Mouse (Mus musculus) embryonic facial prominence, embryonic 15.5 days (tissue): ENCODE measurements around the gene Dph5. TPM values are rescaled to one million over a fixed set of nuclear protein-coding genes. Genes with fewer than 3 reads are reported as not detected.

Experiments
- ATAC-seq: fragments of 200-750 bp; cut with Nextera tagmentation; 2 replicates; pipeline ENCODE4 v1.8.0; 2017; ENCODE audit warnings: low read depth, moderate TSS enrichment; ENCODE audit not compliant: insufficient number of reproducible peaks, low FRiP score, low TSS enrichment
- H3K27ac ChIP-seq: fragments of 300-500 bp; sonication (generic); replicated peaks from 2 replicates; pipeline ENCODE4 v1.5.1; 2015; ENCODE audit warnings: mild to moderate bottlenecking, inconsistent platforms
- H3K27me3 ChIP-seq: fragments of 300-500 bp; sonication (generic); 2 replicates; pipeline ENCODE4 v1.6.1; 2015; ENCODE audit warnings: inconsistent platforms
- H3K36me3 ChIP-seq: fragments of 300-500 bp; sonication (generic); 2 replicates; pipeline ENCODE4 v1.6.1; 2015; ENCODE audit warnings: mild to moderate bottlenecking, inconsistent platforms
- H3K4me1 ChIP-seq: fragments of 300-500 bp; sonication (generic); 2 replicates; pipeline ENCODE4 v1.6.1; 2015; ENCODE audit warnings: inconsistent platforms
- H3K4me2 ChIP-seq: fragments of 300-500 bp; sonication (generic); replicated peaks from 2 replicates; pipeline ENCODE4 v1.6.1; 2015; ENCODE audit warnings: mild to moderate bottlenecking, inconsistent platforms
- H3K4me3 ChIP-seq: fragments of 300-500 bp; sonication (generic); replicated peaks from 2 replicates; pipeline ENCODE4 v1.5.1; 2015; ENCODE audit warnings: mild to moderate bottlenecking, inconsistent platforms
- H3K9ac ChIP-seq: fragments of 300-500 bp; sonication (generic); 2 replicates; pipeline ENCODE4 v1.6.1; 2015; ENCODE audit warnings: inconsistent platforms
- H3K9me3 ChIP-seq: fragments of 300-500 bp; sonication (generic); replicated peaks from 2 replicates; pipeline ENCODE4 v1.6.1; 2016; ENCODE audit warnings: inconsistent platforms
- WGBS: fragments of 180-500 bp; shearing (Covaris S2); methylation state at CpG from one replicate; pipeline ENCODE4 v1.1.7; 2015; 5-methylcytosine and 5-hydroxymethylcytosine counted together
- polyA plus RNA-seq: library from polyadenylated mRNA; unstranded; fragments of >200 nt; fragmentation: Nextera tagmentation; extraction: Ambion mirVana; gene quantifications from 2 replicates; pipeline ENCODE4 v1.2.1, GENCODE M21; 2015

Gene Dph5
- polyA plus RNA-seq: 24.0 and 26.8 TPM in 2 replicates

GRCm38 (mm10) chr3:115887427-115888309 is at the start of gene Dph5:
Gene Dph5, plus strand, starts transcription at chr3:115887837.
- Histone ChIP-seq H3K36me3 (no peaks in the 10 kb centered on the region), H3K27ac (peak within 1 kb of the TSS; percentile 82), H3K9ac (peak within 1 kb of the TSS; percentile 58), H3K9me3 (no peaks in the 10 kb centered on the region), H3K4me2 (peak within 1 kb of the TSS; percentile 75), H3K27me3 (no peaks in the 10 kb centered on the region), H3K4me3 (peak within 1 kb of the TSS; percentile 84), H3K4me1 (no peaks in the 10 kb centered on the region)
- ATAC-seq: peak; percentile 93
- under 1% methylated on average over 40 of the region's 40 CpGs for WGBS

- 67% methylated on average over 3 of the region's 3 CpGs for WGBS
- H3K9ac ChIP-seq: no peak overlapping the region
- no peak overlapping the region for H3K27ac ChIP-seq
- H3K4me3 ChIP-seq: no peak overlapping the region
- no peaks in the 10 kb centered on the region for H3K27me3 ChIP-seq
- no peak overlapping the region for H3K4me2 ChIP-seq
- no peak for ATAC-seq
- no peaks in the 10 kb centered on the region for H3K36me3 ChIP-seq
- H3K9me3 ChIP-seq: no peaks in the 10 kb centered on the region
- no peaks in the 10 kb centered on the region for H3K4me1 ChIP-seq
Observed at GRCm38 (mm10) chr3:115844566-115844965, 43.1 kb upstream of the Dph5 start.

GRCm38 (mm10) chr3:115845032-115845618 is 42.5 kb upstream of the Dph5 start:
- 75% methylated on average over 5 of the region's 5 CpGs for WGBS
- H3K4me2 ChIP-seq: no peak overlapping the region
- ATAC-seq: no peak
- H3K4me1 ChIP-seq: no peaks in the 10 kb centered on the region
- H3K9ac ChIP-seq: no peak overlapping the region
- H3K9me3 ChIP-seq: no peaks in the 10 kb centered on the region
- H3K36me3 ChIP-seq: no peaks in the 10 kb centered on the region
- no peak overlapping the region for H3K27ac ChIP-seq
- H3K27me3 ChIP-seq: no peaks in the 10 kb centered on the region
- no peak overlapping the region for H3K4me3 ChIP-seq

GRCm38 (mm10) chr3:115845724-115846123 is 41.9 kb upstream of the Dph5 start:
- Histone ChIP-seq H3K27me3 (no peaks in the 10 kb centered on the region), H3K4me2 (no peak overlapping the region), H3K27ac (no peak overlapping the region), H3K9ac (no peak overlapping the region), H3K36me3 (no peaks in the 10 kb centered on the region), H3K4me3 (no peak overlapping the region), H3K4me1 (no peaks in the 10 kb centered on the region), H3K9me3 (no peaks in the 10 kb centered on the region)
- 78% methylated on average over 1 of the region's 1 CpGs for WGBS
- no peak for ATAC-seq

- no peak overlapping the region for H3K27ac ChIP-seq
- H3K36me3 ChIP-seq: no peaks in the 10 kb centered on the region
- no peak overlapping the region for H3K4me2 ChIP-seq
- 74% methylated on average over 5 of the region's 5 CpGs for WGBS
- H3K4me3 ChIP-seq: no peak overlapping the region
- no peak overlapping the region for H3K9ac ChIP-seq
- H3K27me3 ChIP-seq: no peaks in the 10 kb centered on the region
- ATAC-seq: no peak
- H3K9me3 ChIP-seq: no peaks in the 10 kb centered on the region
- H3K4me1 ChIP-seq: no peaks in the 10 kb centered on the region
Observed at GRCm38 (mm10) chr3:115846153-115846552, 41.5 kb upstream of the Dph5 start.

GRCm38 (mm10) chr3:115848686-115849480 is 38.8 kb upstream of the Dph5 start:
- ATAC-seq: no peak

GRCm38 (mm10) chr3:115850946-115851345 is 36.7 kb upstream of the Dph5 start:
- Histone ChIP-seq H3K4me2 (no peak overlapping the region), H3K4me3 (no peak overlapping the region), H3K9me3 (no peaks in the 10 kb centered on the region), H3K27me3 (no peaks in the 10 kb centered on the region), H3K9ac (no peak overlapping the region), H3K27ac (no peak overlapping the region), H3K36me3 (no peaks in the 10 kb centered on the region), H3K4me1 (no peaks in the 10 kb centered on the region)
- WGBS: 56% methylated on average over 4 of the region's 4 CpGs
- no peak for ATAC-seq

More at GRCm38 (mm10) chr3:115848686-115849480, 38.8 kb upstream of the Dph5 start:
- Histone ChIP-seq H3K9me3 (no peaks in the 10 kb centered on the region), H3K9ac (no peak overlapping the region), H3K27me3 (no peaks in the 10 kb centered on the region), H3K27ac (no peak overlapping the region), H3K4me1 (no peaks in the 10 kb centered on the region), H3K4me3 (no peak overlapping the region), H3K36me3 (no peaks in the 10 kb centered on the region), H3K4me2 (no peak overlapping the region)
- WGBS: 69% methylated on average over 11 of the region's 11 CpGs

- H3K36me3 ChIP-seq: no peaks in the 10 kb centered on the region
- H3K27ac ChIP-seq: no peak overlapping the region
- no peak overlapping the region for H3K4me2 ChIP-seq
- ATAC-seq: no peak
- no peak overlapping the region for H3K9ac ChIP-seq
- H3K4me1 ChIP-seq: no peaks in the 10 kb centered on the region
- WGBS: 85% methylated on average over 7 of the region's 7 CpGs
- no peak overlapping the region for H3K4me3 ChIP-seq
- H3K27me3 ChIP-seq: no peaks in the 10 kb centered on the region
- no peaks in the 10 kb centered on the region for H3K9me3 ChIP-seq
Observed at GRCm38 (mm10) chr3:115854672-115855191, 32.9 kb upstream of the Dph5 start.

- no peak for ATAC-seq
- Histone ChIP-seq H3K27ac (no peak overlapping the region), H3K9ac (no peak overlapping the region), H3K4me1 (no peaks in the 10 kb centered on the region), H3K27me3 (no peaks in the 10 kb centered on the region), H3K4me2 (no peak overlapping the region), H3K36me3 (no peaks in the 10 kb centered on the region), H3K4me3 (no peak overlapping the region), H3K9me3 (no peaks in the 10 kb centered on the region)
- WGBS: 79% methylated on average over 10 of the region's 10 CpGs
Observed at GRCm38 (mm10) chr3:115855576-115855975, 32.1 kb upstream of the Dph5 start.

GRCm38 (mm10) chr3:115856484-115857022 is 31.1 kb upstream of the Dph5 start:
- Histone ChIP-seq H3K4me3 (no peak overlapping the region), H3K9me3 (no peaks in the 10 kb centered on the region), H3K27ac (no peak overlapping the region), H3K9ac (no peak overlapping the region), H3K36me3 (no peaks in the 10 kb centered on the region), H3K4me1 (no peaks in the 10 kb centered on the region), H3K27me3 (no peaks in the 10 kb centered on the region), H3K4me2 (no peak overlapping the region)
- WGBS: 34% methylated on average over 8 of the region's 8 CpGs
- ATAC-seq: no peak

- H3K9me3 ChIP-seq: no peaks in the 10 kb centered on the region
- no peaks in the 10 kb centered on the region for H3K36me3 ChIP-seq
- no peak overlapping the region for H3K9ac ChIP-seq
- H3K27ac ChIP-seq: no peak overlapping the region
- H3K27me3 ChIP-seq: no peaks in the 10 kb centered on the region
- no peak overlapping the region for H3K4me3 ChIP-seq
- no peak overlapping the region for H3K4me2 ChIP-seq
- 81% methylated on average over 10 of the region's 10 CpGs for WGBS
- no peaks in the 10 kb centered on the region for H3K4me1 ChIP-seq
- no peak for ATAC-seq
Observed at GRCm38 (mm10) chr3:115857436-115857835, 30.2 kb upstream of the Dph5 start.
